Mouse (Mus musculus) left cerebral cortex, postnatal 36 days (tissue): ENCODE measurements around the gene Csf1. TPM values are rescaled to one million over a fixed set of nuclear protein-coding genes. Genes with fewer than 3 reads are reported as not detected.

ENCODE experiments used
- DNase-seq, 2 experiments: peaks; one replicate each; pipeline ENCODE4 v3.0.0; 2021 to 2022; ENCODE audit warnings: low spot score in 2 of 2, mixed read lengths in 1 of 2
- intact Hi-C: fragments of 180-260 bp; cut with DNase I; formaldehyde crosslinking; loops from one replicate; pipeline ENCODE4 v1.15.1; 2025
- total RNA-seq, 2 experiments: library from RNA; stranded (reverse); gene quantifications; 2 replicates each; pipeline ENCODE4 v1.2.3; 2021

Csf1 gene
- total RNA-seq, 2 experiments from 2014 or later: 12.4 to 14.0 TPM

DNA sequence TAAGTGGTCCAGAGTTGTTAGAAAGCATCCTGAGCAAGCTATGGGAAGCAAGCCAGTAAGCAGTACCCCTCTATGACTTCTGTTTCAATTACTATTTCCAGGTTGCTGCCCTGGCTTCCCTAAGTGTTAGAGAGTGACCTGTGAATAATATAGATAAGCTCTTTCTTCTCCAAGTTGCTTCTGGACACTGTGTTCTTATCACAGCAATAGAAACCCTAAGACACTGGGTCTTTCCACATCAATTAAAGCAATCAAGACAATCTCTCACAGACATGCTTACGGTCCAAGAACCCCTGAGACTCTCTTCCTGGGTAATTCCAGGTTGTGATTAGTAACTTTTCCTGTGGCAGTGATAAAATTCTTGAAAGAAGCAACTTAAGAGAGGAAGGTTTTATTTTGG, 26.1 kb upstream of the Csf1 start:
- intact Hi-C loops: no loop called here
- DNase-seq: no peak

- no peak for DNase-seq
- intact Hi-C loops: no loop called here
These were observed 25.3 kb upstream of the Csf1 start for GRCm38 (mm10) chr3:107785546-107785945.

DNA sequence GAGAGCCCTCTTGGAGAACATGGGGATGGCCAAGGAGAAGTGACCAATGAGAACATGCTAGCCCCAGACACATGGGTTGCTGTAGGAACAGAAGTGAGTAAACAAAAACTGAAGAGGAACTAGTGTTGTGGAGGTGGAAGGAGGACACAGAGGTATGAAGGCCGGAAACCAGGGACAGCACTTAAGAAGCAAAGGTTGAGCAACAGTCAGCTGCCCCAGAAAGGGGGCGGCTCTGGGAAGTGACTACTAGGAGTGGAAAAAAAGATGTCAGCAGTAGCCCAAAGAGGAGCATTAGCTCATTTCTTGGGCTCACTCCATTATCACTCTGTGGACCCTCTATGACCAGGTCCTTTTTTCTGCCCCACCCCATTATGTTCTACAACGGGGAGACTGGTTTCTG, 23.0 kb upstream of the Csf1 start:
- intact Hi-C loops: loop anchor here (1.0 kb wide), 1 partner anchor 16 kb away; no protein-coding TSS in a partner anchor
- no peak for DNase-seq

DNA sequence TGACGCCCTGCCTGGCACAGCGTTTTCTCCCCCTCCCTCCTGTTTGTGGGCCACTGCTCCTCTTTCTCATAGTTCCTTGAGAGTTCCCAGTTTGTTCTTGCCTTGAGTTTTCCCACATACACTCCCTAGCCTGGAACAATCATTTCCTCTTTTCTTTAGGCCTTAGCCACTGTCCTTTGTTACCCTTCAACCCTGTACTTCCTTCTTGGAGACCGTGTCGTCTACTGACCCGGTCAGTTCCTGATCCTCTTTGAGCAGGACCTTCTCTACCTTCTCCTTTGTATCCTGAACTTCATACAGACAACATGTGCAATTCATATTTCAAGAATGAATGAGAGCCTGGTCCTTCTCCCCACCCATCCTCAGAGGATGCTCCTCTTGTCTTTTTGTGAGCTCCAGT, 21.0 kb upstream of the Csf1 start:
- intact Hi-C loops: no loop called here
- DNase-seq: no peak

DNA sequence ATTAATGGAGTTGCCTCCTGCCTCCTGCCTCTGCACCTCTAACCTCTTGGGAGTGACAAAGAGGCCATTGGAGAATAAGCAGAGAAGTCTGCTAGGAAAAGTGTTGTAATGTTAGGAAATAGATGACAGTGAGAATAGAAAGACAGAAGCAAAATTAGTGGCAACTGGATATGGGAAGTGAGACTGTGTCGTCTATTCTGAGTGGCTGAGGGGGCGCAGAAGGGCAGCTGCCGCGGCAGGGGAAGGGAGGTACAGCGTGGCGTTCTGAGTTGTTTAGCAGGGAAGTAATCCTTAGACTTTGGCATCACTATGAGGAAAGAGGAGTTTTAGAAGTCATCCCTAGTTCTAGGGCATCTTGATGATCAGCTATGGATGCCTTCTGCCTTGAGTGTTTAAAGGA, 17.7 kb upstream of the Csf1 start:
- intact Hi-C loops: no loop called here
- no peak for DNase-seq

DNA sequence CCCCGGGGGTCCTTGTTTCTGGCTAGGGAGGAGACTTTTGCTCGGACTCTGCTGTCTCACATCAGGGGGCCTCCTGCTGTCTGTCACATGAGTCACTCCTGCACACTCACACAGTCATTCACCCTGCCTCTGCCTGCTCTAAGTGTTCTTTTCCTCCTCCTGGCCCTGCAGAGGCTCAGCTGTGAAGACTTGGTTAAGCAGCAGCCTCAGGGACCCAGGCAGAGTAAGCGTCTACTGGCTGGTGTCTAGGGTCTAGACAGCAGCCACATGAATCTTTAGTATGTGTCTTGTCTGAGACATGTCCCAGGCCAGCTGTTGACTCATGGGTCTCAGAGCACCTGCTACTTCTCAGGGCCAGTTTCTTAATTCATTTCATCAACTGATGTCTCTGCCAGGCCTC, 16.0 kb upstream of the Csf1 start:
- intact Hi-C loops: no loop called here
- no peak for DNase-seq

DNA sequence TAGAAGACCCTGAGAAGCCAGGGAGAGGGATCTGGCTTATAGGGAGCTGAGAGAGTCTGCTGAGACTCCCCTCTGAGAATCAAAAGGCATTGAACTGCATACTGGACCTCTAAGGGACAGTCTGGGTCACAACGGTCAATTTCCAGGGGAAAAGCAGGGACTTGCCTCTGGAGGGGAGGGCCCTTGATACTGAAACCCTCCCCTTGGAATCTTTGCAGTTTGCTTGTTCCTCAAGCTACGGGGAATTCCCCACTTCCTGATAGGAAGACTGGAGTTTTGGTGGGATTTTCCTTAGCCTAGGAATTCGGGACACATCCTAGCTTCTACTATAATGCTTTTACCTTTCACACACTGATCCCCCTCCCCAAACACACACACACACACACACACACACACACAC, 15.5 kb upstream of the Csf1 start:
- DNase-seq: no peak
- intact Hi-C loops: no loop called here

DNA sequence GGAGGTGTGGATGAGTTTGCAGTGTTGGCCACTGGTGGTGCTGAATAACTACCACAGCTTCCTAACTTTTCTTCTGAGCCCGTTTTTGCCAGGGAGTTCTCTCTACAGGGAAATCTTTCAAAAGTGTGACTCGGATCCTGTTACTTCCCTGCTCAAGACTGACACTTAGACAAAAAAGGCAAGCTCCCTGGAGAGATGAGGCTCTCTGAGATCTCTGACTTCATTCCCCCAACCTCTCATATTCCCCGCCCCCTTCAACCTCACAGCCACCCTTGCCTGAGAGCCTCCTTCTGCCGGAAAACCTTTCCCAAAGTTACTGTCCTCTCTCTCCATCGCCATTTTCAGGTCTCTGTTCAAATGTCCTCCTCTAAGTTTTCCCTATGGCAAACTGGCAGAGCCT, 14.8 kb upstream of the Csf1 start:
- intact Hi-C loops: no loop called here

DNA sequence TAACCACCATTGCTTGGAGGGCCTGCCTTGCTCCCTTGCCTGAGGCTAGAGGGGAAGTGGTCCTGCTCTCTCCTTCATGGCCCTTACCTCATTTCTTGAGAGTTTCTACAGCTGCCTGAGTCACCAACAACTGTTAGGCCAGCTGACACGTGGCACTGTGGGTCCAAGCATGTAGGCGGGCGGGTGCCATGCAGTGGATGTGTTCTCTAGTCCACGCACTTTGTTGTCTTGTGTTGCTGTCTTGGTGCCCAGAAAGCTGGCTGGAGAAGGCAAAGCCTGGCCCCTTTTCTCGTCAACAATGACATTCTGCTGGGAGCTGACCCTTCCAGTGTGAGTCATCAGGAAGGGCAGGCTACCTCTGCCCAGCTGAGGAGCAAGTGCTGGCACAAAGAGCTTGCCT, 12.6 kb upstream of the Csf1 start:
- intact Hi-C loops: no loop called here
- DNase-seq: no peak

More for the DNA sequence above, 14.8 kb upstream of the Csf1 start:
- DNase-seq: no peak

GRCm38 (mm10) chr3:107769692-107770091, 9.4 kb upstream of the Csf1 start:
- intact Hi-C loops: no loop called here
- no peak for DNase-seq

- intact Hi-C loops: no loop called here
- DNase-seq: no peak
These were observed 8.1 kb upstream of the Csf1 start for GRCm38 (mm10) chr3:107768104-107768989.

DNA sequence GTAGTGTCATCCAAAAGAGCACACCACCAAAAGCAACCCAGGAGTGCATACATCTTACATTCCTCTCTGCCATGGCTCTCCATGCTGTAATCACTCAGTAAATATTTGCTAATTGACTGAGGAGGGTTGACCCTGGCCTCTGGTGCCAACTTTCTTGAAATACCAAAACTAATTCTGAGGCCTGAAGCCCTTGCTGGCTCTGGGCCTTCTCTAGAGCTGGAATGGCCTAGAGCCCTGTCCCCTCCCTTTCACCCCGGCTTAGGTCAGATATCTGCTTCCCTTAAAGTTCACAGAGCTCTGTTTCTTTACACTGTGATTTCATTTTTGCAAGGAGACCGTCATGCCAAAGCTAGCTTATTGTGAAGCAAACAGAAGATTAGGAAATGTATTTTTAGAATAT, 6.5 kb upstream of the Csf1 start:
- DNase-seq: no peak
- intact Hi-C loops: loop anchor here (1.0 kb wide), 1 partner anchor 16 kb away; no protein-coding TSS in a partner anchor

GRCm38 (mm10) chr3:107765979-107766378, 5.7 kb upstream of the Csf1 start:
- intact Hi-C loops: no loop called here
- no peak for DNase-seq

DNA sequence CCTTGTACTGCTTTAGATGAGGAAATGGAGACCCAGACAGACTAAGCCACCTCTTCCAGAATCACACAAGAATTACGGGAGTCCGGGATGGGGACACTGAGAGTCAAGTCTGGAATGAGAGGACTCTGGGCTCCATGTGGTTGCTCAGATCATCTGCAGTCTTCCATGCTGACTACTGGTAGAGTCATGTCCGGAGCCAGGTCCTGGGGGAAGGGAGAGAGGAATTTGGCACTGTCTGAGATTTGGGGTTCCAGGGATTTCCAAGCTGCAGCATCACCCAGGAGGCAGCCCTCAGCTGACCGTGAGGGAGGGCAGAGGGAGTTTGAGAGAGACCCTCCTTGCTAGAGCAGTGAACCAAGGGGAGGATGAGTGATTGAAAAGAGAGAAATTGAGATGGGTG, 3.3 kb upstream of the Csf1 start:
- DNase-seq: no peak
- intact Hi-C loops: loop anchor here (5.0 kb wide), 1 partner anchor 44 kb away; no protein-coding TSS in a partner anchor

DNA sequence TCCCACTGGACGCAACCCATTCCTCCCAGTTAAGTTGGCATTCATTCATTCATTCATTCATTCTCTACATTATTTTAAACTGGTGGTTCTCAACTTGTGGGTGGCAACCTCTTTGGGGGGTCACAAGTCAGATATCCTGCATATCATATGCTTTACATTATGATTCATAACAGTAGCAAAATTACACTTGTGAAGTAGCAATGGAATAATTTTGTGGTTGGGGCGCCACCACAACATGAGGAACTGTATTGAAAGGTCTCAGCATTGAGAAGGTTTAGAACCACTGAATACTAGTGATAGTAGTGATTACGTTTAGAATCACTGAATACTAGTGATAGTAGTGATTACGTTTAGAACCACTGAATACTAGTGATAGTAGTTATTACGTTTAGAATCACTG, 1.2 kb upstream of the Csf1 start:
- no peak for DNase-seq
- intact Hi-C loops: loop anchor here (5.0 kb wide), 1 partner anchor 46 kb away; no protein-coding TSS in a partner anchor

- no peak for DNase-seq
- intact Hi-C loops: loop anchor here (5.0 kb wide), 1 partner anchor 47 kb away; no protein-coding TSS in a partner anchor
These were observed 502 bp upstream of the Csf1 start for GRCm38 (mm10) chr3:107760771-107761170.

DNA sequence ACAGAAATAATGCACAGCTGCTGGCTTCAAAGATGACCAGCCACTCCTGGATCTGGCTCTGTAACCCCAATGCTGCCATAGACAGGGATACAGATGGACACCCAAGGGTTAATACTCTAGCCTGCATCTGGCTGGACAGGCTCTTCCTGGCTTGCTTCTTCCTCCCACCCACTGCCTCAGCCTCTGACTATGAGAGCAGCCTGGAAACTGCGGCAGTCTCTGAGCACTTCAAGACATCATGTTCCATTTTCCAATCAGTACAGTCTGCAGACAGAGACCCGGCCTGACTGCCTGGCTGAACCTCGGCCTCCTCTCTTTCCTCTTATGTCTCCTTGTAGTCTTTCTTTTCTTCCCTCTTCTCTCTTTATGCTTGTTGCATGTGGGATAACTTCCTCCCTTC, 1.6 kb downstream of the Csf1 start:
- peak in 1 of 2 experiments; percentile 39 for DNase-seq
- intact Hi-C loops: loop anchor here (2.0 kb wide), 1 partner anchor 62 kb away; the partner anchor contains the start of gene Ahcyl1

GRCm38 (mm10) chr3:107758176-107758575, 2.1 kb downstream of the Csf1 start:
- intact Hi-C loops: loop anchor here (2.0 kb wide), 1 partner anchor 61 kb away; the partner anchor contains the start of gene Ahcyl1
- DNase-seq: no peak

- DNase-seq: no peak
- intact Hi-C loops: loop anchor here (1.0 to 2.0 kb wide), 2 partner anchors 61 to 107 kb away; partner anchors contain the start of gene Ahcyl1
These were observed 2.7 kb downstream of the Csf1 start for GRCm38 (mm10) chr3:107757365-107758129.

GRCm38 (mm10) chr3:107756481-107756866, 3.8 kb downstream of the Csf1 start:
- intact Hi-C loops: no loop called here

More at GRCm38 (mm10) chr3:107756481-107756866, 3.8 kb downstream of the Csf1 start:
- no peak for DNase-seq
